Mouse (Mus musculus) CH12.LX (cell line): ENCODE results near the gene Moap1.

ENCODE experiments used
- CTCF ChIP-seq, 2 experiments: IDR thresholded peaks in 1 of 2; conservative IDR thresholded peaks in 1 of 2; 2 replicates each; pipeline ENCODE4 v1.5.1; 2011 to 2012; ENCODE audit warnings: low read depth in 2 of 2, low read length in 2 of 2, improper control_type of control experiment in 1 of 2, inconsistent platforms in 1 of 2, mild to moderate bottlenecking in 1 of 2, moderate library complexity in 1 of 2
- E2F4 ChIP-seq: IDR thresholded peaks from 2 replicates; pipeline ENCODE4 v1.6.1; 2011; ENCODE audit warnings: low read depth, low read length, improper control_type of control experiment; ENCODE audit not compliant: insufficient replicate concordance
- EP300 ChIP-seq: IDR thresholded peaks from 2 replicates; pipeline ENCODE4 v1.6.1; 2011; ENCODE audit warnings: low read length, improper control_type of control experiment
- HCFC1 ChIP-seq: IDR thresholded peaks from 2 replicates; pipeline ENCODE4 v1.6.1; 2012; ENCODE audit warnings: low read depth, mild to moderate bottlenecking, inconsistent platforms, low read length, improper control_type of control experiment
- POLR2A ChIP-seq: IDR thresholded peaks from 2 replicates; pipeline ENCODE4 v1.6.1; 2011; ENCODE audit warnings: low read depth, mild to moderate bottlenecking, improper control_type of control experiment, low read length
- TCF12 ChIP-seq: IDR thresholded peaks from 2 replicates; pipeline ENCODE4 v1.6.1; 2014; ENCODE audit warnings: low read depth, mild to moderate bottlenecking, inconsistent platforms, low read length, improper control_type of control experiment

GRCm38 (mm10) chr12:102776035-102776434 lies 32.6 kb upstream of the Moap1 start:
- TF ChIP-seq CTCF (conservative IDR thresholded peaks at IDR 0.05 in 1 of 2, IDR thresholded peaks at IDR 0.05 in 1 of 2; ENCODE audit: low read depth in 2 of 2, low read length in 2 of 2) = no peak
- no peak for TF ChIP-seq TCF12
- no peak for TF ChIP-seq EP300
- TF ChIP-seq E2F4 = no peak
- no peak for TF ChIP-seq POLR2A
- TF ChIP-seq HCFC1 = no peak
